Mouse (Mus musculus) kidney, postnatal 4 days (tissue): ENCODE measurements at regions not wholly inside any gene's neighbourhood (a gene's known extent, or its start where the extent isn't known, plus 50 kb on each side); places are given as distances from the start of the nearest gene placed in this dataset.
A peak's percentile ranks its signal among the peaks of the same experiment; 100 is the strongest.

Experiments used
- DNase-seq, 2 experiments: peaks; one replicate each; pipeline ENCODE4 v3.0.0; 2021; ENCODE audit warnings: mixed read lengths in 2 of 2

DNA sequence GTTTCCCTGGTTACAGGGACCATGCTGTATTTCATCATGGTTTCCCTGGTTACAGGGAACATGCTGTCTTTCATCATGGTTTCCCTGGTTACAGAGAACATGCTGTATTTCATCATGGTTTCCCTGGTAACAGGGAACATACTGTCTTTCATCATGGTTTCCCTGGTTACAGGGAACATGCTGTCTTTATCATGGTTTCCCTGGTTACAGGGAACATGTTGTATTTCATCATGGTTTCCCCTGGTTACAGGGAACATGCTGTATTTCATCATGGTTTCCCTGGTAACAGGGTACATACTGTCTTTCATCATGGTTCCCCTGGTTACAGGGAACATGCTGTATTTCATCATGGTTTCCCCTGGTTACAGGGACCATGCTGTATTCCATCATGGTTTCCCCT is 1579.5 kb downstream of the 4930444P10Rik start:
- no peak for DNase-seq

DNA sequence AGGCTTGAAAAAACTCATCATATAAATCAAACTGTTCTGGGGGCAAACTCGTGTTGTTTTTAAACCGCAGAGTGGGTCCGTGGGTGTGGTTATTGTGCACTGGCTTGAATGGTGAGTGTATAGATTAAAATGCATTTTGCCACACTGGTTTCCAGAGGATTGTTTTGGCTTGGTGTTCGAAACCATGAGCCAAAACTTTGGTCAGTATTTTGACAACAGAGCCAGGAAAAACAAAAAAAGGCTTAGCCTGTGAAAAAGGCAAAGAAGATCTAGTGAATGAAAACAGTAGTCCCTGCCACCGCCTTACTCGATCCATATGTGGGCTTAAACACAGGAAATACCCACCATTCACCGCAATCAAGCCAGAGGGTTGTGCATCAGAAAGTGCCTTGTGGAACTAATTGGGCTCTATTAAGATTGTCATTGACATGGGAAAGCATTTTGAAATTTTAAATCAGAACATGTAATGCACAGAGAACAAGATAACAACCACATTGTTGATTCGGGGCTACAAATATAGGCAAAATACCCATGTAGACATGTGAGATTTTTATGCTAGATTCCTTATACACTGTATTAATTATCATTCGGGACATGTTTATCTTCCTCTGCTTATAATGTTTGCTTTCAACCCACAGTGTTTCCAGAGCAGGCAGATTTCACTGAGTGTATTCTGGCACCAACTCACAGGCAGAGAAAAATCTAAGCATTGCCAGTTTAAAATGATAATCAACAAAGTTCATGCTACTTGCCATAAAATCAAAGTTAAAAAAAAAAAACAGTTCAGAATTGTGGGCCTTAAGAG is 1580.4 kb downstream of the 4930444P10Rik start:
- DNase-seq: no peak

DNA sequence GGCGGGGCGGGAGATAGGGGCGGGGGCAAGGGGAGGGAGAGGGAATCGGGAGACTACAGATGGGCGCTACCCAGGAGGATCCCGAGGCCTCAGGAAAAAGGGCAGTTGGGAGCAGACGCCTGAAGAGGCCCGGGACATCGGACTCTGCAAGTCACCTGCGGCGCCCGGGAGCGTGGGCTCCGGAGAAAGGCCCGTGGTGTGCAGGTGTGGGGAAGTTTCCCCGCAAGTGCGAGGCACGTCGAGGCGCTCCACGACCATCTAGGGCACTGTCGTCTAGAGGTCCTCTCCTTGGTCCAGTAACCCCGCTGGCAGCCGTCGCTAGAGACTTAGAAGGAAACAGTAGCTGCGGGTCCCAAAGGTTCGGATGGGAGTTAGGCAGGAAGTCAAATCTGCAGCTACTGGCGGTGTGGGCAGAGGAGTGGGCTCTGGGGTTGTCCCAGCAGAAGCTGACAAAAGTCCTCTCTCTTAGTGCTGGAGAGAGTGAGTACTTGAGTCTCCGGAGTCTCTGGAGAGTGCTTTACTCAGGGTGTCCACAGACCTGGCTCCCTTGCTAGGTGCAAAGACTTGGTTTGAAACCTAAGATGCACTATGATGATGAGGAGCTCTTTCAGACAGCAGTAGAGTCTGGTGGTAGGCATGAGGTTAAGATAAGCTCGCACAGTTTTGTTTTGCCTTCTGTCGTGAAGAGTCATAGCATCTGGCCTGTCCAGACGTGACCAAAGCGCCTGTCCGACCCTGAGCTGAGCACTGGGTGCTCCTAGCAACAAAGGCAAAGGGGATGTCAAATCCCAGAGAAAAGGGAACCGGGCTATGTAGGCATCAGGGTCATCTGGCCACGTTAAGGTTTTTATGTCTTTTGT is 1586.1 kb downstream of the 4930444P10Rik start:
- DNase-seq: peak; percentile 25 to 43

DNA sequence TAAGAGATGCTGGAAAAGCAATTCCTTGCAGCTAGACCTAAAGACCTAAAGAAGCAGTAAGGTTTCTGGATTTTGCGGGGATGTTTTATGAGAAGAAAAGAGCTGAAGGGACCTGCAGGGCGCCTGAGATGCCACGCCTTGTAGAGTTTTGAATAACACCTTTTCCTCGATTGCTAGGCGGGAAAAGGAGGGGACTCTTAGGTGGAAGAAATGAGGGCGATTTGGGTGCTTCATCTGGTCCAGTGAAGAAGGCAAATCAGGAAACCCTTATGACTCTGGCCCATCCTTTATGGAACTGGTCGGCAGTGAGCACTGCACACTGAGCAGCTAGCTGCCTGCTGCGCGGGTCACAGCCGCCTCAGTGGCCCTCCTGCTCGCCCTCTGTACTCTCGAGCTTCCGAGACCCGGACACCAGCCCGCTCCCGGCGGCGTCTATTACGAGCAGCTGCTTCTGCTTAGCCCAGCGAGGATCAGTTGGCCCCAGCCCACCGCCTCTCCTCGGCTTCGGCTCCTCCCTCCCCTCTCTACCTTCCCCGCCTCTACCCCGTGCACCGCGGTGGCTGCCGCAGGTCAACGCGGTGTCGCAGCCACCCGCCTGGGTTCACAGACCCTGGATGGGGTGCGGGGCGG is 1586.8 kb downstream of the 4930444P10Rik start:
- DNase-seq: peak; percentile 43 to 61

DNA sequence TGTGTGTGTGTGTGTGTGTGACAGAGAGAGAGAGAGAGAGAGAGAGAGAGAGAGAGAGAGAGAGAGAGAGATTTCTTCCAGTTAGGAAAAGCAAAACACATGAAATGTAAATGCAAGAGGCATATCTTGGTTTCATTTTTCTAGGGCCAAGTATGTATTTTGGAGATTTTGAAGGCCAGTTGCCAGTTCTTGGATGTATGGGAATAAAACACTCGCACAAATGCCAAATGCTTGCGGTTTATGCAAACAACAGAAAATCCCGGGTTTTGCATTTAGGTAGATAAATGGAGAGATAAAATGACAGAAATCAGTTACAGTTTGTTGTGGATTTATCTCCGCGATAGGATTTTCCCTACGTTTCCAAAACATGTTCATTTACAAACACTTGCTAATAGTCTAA is 1587.4 kb downstream of the 4930444P10Rik start:
- DNase-seq: no peak

DNA sequence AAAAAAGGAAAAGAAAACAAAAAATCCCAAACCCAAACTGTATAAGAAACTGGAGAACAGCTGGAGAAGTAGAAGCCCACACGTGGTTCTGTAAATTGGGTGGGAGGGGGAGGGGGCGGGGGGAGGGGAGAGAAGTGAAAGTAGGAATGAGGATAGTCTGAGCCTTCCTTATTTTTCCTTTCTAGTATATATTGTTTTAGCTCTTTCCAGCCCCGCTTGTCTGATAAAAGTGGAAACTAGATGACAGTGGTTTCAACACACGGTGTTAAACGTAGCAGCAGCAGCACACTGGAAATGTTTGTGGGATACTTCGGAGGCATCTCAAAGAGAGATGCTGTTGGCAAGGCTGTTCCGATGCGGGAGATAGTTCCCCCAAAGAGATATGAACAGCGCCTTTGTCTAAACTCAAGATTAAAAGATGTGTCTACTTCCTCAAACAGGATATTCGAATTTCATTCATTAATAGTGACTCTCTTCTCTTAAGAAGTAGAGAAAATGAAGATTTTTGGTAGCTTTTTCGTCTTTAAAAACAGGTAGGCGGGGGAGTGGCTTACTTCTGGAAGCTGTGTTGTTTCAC is 1588.3 kb downstream of the 4930444P10Rik start:
- DNase-seq: peak; percentile 10 to 15

DNA sequence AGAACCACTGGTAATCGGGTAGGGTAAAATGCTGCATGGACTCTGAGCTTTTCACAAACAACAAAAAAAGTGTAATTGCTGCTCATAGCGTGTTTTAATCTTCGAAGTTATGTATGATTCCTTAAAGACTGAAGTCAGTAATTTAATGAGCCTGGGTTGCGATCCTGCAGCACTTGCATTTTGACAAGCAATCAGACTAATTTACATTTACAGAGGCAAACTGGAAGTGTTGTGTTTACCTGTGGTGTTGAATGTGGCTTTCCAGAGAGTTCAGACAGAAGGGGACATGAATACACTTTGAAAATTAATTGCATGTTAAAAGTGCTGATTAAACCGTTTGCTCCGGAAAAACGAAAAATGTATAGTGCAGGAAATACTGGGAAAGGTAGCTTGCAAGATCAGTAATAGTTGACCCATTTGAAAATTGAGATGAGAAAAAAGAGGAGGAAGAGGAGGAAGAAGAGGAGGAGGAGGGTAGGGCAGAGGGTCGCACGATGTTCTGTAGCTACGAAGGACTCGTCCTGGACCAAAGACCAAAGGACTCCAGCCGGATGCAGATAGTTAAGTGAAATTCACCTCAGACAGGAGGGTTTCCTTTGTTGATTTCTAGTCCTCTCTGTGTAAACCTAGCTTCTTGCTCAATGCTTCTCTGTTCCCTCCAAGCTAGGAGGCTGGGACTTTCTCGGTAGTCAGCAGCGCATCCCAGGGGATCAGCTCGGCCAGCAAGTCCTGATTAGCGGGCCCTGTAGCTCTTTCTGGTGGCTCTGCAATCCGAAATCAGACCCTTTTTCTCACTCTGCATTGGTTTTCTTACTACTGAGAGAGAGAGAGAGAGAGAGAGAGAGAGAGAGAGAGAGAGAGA is 1589.0 kb downstream of the 4930444P10Rik start:
- peak; percentile 29 to 52 for DNase-seq

DNA sequence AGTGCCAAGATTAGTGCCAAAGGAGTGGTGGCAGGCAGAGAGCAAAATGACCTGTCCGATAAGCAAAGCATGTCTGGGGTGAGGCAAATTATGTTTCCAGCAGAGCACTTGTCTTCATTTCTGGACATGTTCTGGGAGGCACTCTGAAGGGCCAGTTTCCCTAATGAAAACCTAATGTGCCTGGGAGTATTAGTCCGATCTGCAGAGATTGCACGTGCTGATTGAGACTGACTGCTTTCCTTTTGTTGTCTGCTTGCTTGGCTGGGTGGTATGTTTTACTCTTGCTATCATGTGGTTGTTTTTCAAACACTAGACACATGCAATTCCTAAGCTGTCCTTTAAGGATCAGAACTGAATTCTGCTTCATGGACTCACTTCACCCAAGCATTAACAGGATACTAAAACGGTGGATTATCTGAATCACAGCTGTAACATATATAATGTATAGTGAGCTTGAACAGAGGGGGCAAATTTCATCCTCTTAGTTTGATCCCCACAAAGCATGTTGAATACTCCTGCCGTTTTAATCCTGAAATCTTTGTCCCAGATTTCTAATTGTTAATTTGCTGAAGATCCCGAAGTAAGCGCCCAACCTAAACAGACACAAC is 1589.8 kb downstream of the 4930444P10Rik start:
- DNase-seq: peak in 1 of 2 experiments; percentile 10

DNA sequence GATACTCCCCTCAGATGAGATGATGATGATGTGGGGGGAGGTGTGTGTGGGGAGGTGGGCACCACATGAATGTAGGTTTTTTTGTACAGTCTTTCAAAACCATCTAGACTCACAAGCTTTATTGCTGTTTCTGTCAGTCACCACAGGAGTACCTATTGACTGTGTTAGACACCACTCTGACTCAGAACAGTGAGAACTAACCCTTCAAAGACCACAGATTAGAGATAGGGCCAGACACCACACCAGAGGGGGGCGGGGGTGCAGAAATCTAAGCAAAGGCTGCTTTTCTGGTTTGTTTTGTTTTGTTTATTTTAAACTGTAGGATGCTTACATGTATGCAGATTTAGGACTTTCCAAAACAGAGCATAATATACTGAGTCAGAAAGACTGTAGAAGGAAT is 1594.0 kb downstream of the 4930444P10Rik start:
- no peak for DNase-seq

DNA sequence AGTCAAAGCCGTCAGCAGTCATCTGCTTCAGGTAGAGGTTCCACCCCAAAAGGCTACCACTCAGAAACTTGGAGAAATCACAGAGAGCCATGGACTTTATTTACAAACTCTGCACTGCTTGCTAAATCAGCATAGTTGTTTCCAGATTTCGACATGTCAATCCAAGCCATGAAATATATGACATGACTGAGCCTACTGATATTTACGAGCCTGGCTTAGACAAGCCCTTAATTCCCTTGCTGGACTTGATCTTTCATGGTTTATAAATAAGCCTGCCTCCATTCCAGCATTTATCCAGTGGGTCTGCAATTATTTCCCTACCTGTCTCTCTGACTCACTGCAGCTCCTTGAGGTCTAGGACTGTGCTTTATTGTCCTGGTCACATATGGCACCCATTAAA is 1603.1 kb downstream of the 4930444P10Rik start:
- DNase-seq: no peak

DNA sequence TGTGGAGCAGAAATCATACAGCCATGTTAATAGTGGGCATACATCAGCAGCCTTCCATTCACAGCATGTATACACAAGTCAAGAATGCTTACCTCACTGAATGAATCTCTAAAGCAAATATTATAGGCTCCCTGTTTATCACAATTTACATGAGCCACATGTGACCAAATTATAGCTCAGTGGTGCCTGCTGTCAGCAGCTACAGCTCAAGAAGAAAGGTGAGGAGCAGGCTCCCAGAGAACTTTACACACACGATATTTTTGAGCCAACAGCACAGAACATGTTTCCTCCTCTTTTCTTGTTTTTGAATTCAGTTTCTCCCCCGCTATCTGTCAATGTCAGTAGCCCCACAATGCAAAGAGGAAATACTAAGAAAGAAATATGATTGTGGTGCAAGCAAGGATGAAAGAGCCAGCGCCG is 1605.4 kb downstream of the 4930444P10Rik start:
- DNase-seq: no peak

DNA sequence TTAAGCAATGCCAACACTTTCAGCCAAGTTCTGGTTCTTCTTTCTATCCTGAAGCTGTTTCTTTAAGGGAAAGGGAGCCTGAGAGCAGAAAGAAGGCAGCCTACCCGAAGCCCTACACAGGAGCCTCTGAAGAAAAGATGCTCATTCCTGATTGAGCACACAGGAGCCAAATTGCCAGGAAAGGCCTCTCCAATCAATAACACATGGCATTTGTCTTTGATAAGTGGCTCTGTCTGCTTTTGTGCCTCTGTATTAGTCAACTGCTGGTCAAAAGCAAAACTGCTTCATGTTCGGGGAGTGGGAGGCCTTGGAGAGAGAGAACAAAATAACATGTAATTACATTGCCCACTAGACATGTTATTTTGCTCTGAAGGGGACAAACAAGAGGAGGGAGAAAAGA is 1607.4 kb downstream of the 4930444P10Rik start:
- DNase-seq: no peak

DNA sequence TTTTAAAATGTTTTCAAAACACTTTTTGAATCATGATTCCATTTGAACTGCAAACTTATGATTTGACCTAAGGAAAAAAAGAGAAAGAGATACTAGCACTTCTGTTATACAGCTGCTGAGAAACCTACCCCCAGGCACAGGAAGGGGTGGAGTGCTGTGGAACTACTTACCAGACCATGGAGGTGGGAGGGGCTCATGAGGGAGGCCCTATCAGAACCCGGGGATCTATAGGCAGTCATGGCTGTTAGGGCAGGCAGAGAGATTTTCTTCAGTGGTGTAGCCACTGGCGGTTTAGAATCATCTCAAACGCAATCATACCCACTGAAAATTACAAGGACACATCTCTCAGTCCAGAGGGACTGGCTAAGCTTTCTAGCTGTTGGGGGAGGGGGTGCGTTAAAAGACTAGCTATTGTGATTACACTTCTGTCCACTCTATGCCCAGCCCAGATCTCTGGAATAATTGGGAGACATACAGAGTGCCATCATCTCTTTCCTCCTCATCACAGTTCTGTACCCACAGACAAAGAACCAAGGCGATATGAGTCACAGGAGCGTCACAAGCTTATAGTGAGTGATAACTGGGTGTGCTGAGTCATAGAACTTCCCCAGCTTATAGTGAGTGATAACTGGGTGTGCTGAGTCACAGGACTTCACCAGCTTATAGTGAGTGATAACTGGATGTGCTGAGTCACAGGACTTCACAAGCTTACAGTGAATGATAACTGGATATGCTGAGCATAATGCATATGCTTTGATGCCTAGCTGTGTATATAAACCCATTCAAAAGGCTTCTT is 1608.8 kb downstream of the 4930444P10Rik start:
- DNase-seq: no peak

DNA sequence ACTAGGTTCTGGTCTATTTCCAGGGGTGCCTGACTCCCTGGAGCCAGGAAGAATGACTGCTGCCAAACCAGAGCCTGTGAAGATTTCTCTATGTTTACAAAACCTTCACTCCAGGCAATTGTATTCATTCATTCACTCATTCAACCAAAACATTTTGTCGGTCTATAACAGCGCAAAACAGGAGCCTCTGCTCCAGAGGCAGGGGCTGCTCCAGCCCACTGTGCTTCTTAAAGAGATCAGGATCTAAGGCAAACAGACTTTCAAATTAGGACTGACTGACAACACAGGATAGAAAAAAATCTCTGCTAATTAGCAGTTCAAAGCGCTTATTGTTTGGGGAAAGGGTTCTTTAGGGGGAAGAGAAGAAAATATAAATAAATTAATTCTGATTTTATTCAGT is 1620.8 kb downstream of the 4930444P10Rik start:
- no peak for DNase-seq

DNA sequence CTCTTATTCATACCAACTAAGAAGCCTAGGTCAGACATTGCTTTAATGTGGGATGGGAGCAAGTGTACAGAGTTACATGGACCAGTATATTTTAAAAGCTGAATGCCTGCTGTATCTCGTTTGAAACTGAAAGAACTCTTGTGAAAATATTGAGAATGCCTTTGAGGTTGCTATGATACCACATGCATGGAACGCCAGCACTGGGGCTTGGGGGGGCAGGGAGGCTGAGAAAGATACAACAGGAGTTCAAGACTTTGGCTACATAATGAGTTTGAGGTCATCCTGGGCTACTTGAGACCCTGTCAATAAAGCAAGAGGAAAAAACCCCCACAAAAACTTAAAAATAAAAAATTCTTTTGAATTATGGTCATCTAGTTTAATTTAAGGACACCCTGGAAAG is 1621.6 kb downstream of the 4930444P10Rik start:
- DNase-seq: no peak

DNA sequence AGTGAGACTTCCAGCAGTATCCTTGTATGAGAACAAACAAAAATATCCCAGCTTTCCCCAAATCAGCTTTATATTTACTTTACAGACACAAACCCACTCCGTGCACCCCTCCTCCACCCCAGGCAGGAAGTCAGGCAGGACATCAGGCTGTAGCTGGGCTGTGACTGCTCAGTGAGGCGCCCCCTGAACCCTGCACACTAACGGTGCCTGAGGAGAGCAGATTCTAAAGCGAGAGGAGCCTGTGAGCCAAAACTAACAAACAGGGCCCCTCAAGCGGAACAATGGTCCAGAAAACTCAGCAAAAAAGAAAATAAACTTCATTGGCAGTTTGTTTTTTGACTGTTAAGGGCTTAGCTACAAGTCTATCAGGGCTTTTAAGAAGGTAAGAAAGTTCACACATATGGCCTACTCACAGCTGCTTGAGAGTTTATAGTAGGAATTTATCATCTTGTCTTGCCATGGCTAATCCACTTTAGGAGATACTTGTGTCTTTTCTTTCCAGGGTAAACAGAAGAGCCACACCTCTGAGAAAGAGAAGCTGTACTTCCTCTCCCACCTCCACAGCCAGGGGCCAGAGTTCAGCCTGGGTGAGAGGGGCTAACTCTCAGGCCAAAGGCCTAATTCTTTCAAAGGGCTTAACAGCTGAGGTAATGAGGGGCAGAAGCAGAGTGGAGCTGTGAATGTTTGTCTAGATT is 1628.2 kb downstream of the 4930444P10Rik start:
- DNase-seq: peak; percentile 56 to 64

DNA sequence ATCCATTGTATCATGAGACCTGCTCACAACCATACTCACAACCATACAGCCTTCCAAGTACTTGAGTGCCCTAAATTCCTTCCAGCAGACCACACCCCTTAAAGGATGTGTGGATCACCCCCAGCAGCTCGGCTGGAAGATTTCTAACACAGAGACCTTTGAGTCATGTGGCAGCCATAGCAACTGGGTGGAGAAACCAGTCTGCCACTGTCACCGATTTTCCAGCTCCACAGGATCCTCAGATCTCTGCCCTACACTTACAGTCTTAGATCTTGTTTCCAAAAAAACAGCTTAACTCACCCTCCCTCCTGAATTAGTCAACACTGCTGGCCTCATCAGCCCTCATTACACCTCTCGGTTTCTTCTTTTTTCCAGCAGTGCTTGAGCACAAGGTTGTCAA is 1630.6 kb downstream of the 4930444P10Rik start:
- no peak for DNase-seq

DNA sequence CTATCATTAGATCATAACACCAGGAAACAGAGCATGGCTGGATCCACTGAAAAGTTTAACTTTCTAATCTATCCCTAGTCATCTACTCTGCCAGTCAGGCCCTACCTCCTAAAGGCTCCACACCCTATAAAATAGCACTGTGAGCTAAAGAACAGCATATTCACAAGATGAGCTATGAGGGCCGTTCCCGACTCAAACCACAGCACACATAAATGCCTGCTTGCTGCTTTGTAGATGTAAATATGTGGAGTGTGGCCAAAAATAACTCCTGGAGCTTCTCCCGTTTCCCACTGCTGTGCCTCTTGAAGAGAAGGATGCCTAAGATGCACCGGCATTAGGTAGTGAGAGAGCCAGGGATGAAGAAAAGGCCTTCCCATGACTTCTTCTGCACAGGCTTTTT is 1632.3 kb downstream of the 4930444P10Rik start:
- no peak for DNase-seq

DNA sequence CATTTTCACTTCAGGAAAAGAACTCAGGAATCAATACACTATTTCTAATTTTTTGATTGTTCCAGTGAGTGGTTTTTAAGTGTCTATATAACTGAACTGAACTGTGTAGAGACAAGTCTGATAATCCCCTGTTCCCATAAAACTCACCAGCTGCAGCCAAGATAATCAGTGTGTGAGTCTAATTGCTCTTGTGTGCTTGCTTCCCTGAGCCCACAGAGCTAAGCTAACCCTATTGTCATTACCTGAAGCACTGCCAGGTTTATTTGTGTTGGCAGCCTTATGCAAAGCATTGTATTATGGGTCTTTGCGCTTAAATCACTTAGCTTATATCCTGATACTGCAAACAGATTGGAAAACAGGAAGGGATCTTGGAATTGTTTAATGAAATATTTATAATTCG is 1663.8 kb downstream of the 4930444P10Rik start:
- DNase-seq: no peak

DNA sequence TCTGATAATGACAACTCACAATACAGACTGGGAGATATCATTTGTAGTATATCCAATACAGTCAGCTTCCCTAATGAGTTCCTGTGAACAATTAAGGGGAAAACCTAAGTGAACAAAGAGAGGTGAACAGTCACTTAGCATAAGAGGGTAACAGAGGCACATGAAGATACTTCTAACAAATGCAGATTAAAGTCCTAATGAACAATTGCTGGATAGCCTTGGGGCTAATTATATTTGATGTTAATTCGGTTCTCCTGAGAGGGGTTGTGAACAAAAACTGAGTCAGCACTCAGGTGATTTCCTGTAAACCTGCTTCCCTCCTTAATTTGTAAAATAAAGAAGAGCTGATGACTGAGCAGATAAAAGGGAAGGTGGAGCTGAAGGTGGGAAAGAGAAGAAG is 1672.1 kb downstream of the 4930444P10Rik start:
- no peak for DNase-seq
